Mouse (Mus musculus): ENCODE measurements around the gene Ifitm7. TPM values are rescaled to one million over a fixed set of nuclear protein-coding genes. Genes with fewer than 3 reads are reported as not detected.

Ifitm7 gene
- total and polyA plus RNA-seq, 3 experiments: not detected

GRCm38 (mm10) chr16:14004170-14004569 is 17.5 kb upstream of the Ifitm7 start:
- H3K4me3 ChIP-seq (ENCODE audit: control insufficient read depth in 1 of 2, insufficient read depth in 1 of 2, low read depth in 2 of 2, low read length in 2 of 2): no peak overlapping the region
- H3K27me3 ChIP-seq (ENCODE audit: control insufficient read depth in 1 of 2, insufficient read depth in 2 of 2, low read length in 2 of 2): peaks cover 0 to 5% of the 10 kb centered on the region in 2 experiments; a peak in 2 of 4 replicates
- TF ChIP-seq JUND (IDR thresholded peaks at IDR 0.05; ENCODE audit: low read depth, low read length) (no peak), MEF2A (IDR thresholded peaks at IDR 0.05; ENCODE audit: extremely low read depth, insufficient replicate concordance, low read depth, low read length, poor library complexity, severe bottlenecking) (no peak), NELFE (IDR thresholded peaks at IDR 0.05; ENCODE audit: low read depth, low read length) (no peak), BHLHE40 (IDR thresholded peaks at IDR 0.05; ENCODE audit: borderline replicate concordance, low read depth, low read length) (no peak), ZC3H11A (IDR thresholded peaks at IDR 0.05; ENCODE audit: low read depth, low read length) (0 out of 2 replicates have a peak, but pooled peaks have one; percentile 15), RAD21 (IDR thresholded peaks at IDR 0.05; ENCODE audit: low read depth, low read length) (peak; percentile 5; the same call in 1 of the 2 replicates), MYC (IDR thresholded peaks at IDR 0.05; ENCODE audit: low read depth, low read length) (no peak), ZKSCAN1 (IDR thresholded peaks at IDR 0.05; ENCODE audit: low read depth, low read length) (no peak), MXI1 (IDR thresholded peaks at IDR 0.05; ENCODE audit: low read depth, low read length) (no peak), USF1 (IDR thresholded peaks at IDR 0.05; ENCODE audit: low read depth, low read length) (no peak), ZNF384 (IDR thresholded peaks at IDR 0.05; ENCODE audit: low read depth, low read length) (no peak)
- no peaks in the 10 kb centered on the region for H3K79me2 ChIP-seq (ENCODE audit: control insufficient read depth, insufficient read depth, low read length, poor library complexity)
- peak; percentile 11 for DNase-seq (ENCODE audit: low read depth, low spot score)
- no peaks in the 10 kb centered on the region for H3K4me1 ChIP-seq (ENCODE audit: control insufficient read depth in 1 of 2, insufficient read depth in 2 of 2, low read length in 2 of 2)
- H3K27ac ChIP-seq (ENCODE audit: control insufficient read depth, low read depth, low read length): no peak overlapping the region
- H3K9ac ChIP-seq (ENCODE audit: control insufficient read depth, low read depth, low read length, poor library complexity, severe bottlenecking): no peak overlapping the region
- H3K9me3 ChIP-seq (replicated peaks; ENCODE audit: insufficient read depth, low read length): no peaks in the 10 kb centered on the region
- H3K36me3 ChIP-seq (ENCODE audit: control insufficient read depth in 1 of 2, insufficient read depth in 2 of 2, low read length in 2 of 2): no peaks in the 10 kb centered on the region

GRCm38 (mm10) chr16:14003386-14004130 is 16.9 kb upstream of the Ifitm7 start:
- Histone ChIP-seq H3K4me1 (ENCODE audit: control insufficient read depth in 1 of 2, insufficient read depth in 2 of 2, low read length in 2 of 2) (no peaks in the 10 kb centered on the region), H3K27me3 (ENCODE audit: control insufficient read depth in 1 of 2, insufficient read depth in 2 of 2, low read length in 2 of 2) (peaks cover 0 to 5% of the 10 kb centered on the region in 2 experiments; a peak in 2 of 4 replicates), H3K27ac (ENCODE audit: control insufficient read depth, low read depth, low read length) (no peak overlapping the region), H3K9me3 (replicated peaks; ENCODE audit: insufficient read depth, low read length) (no peaks in the 10 kb centered on the region), H3K79me2 (ENCODE audit: control insufficient read depth, insufficient read depth, low read length, poor library complexity) (no peaks in the 10 kb centered on the region), H3K9ac (ENCODE audit: control insufficient read depth, low read depth, low read length, poor library complexity, severe bottlenecking) (no peak overlapping the region), H3K4me3 (ENCODE audit: control insufficient read depth in 1 of 2, insufficient read depth in 1 of 2, low read depth in 2 of 2, low read length in 2 of 2) (no peak overlapping the region), H3K36me3 (ENCODE audit: control insufficient read depth in 1 of 2, insufficient read depth in 2 of 2, low read length in 2 of 2) (no peaks in the 10 kb centered on the region)
- TF ChIP-seq TBP (IDR thresholded peaks at IDR 0.05; ENCODE audit: low read depth, low read length): no peak
- no peak for TF ChIP-seq USF1 (IDR thresholded peaks at IDR 0.05; ENCODE audit: low read depth, low read length)
- TF ChIP-seq E2F4 (IDR thresholded peaks at IDR 0.05; ENCODE audit: borderline replicate concordance, low read depth, low read length): no peak
- no peak for TF ChIP-seq MAZ (IDR thresholded peaks at IDR 0.05; ENCODE audit: low read depth, low read length)
- DNase-seq (ENCODE audit: low read depth, low spot score): no peak
